Mouse (Mus musculus) myocyte (in vitro differentiated cells): ENCODE measurements around the gene B3gntl1.
A peak's percentile ranks its signal among the peaks of the same experiment; 100 is the strongest.

Experiments
- MAX ChIP-seq: IDR thresholded peaks from one replicate; pipeline ENCODE4 v1.6.1; 2011; ENCODE audit warnings: low read depth, mild to moderate bottlenecking, control low read depth
- MYOD1 ChIP-seq, 3 experiments: IDR thresholded peaks; one replicate each; pipeline ENCODE4 v1.6.1; 2011; ENCODE audit warnings: control low read depth in 2 of 3, low read depth in 2 of 3, mild to moderate bottlenecking in 2 of 3, moderate library complexity in 1 of 3; ENCODE audit not compliant: insufficient read length in 2 of 3, control insufficient read depth in 1 of 3
- POLR2A ChIP-seq: IDR thresholded peaks from one replicate; pipeline ENCODE4 v1.6.1; 2011; ENCODE audit warnings: low read depth, mild to moderate bottlenecking, control low read depth, moderate library complexity; ENCODE audit not compliant: insufficient read length
- POLR2AphosphoS2 ChIP-seq: IDR thresholded peaks from one replicate; pipeline ENCODE4 v1.6.1; 2011; ENCODE audit warnings: low read depth, control low read depth; ENCODE audit not compliant: insufficient read length
- TCF12 ChIP-seq: IDR thresholded peaks from one replicate; pipeline ENCODE4 v1.6.1; 2011; ENCODE audit warnings: mild to moderate bottlenecking, control low read depth; ENCODE audit not compliant: poor library complexity, insufficient read depth, severe bottlenecking
- USF1 ChIP-seq: IDR thresholded peaks from one replicate; pipeline ENCODE4 v1.6.1; 2011; ENCODE audit warnings: low read depth, mild to moderate bottlenecking, control low read depth, moderate library complexity

GRCm38 (mm10) chr11:121679581-121679980 lies 6.6 kb upstream of the B3gntl1 start:
- TF ChIP-seq POLR2AphosphoS2 (no peak), POLR2A (no peak), MAX (no peak), MYOD1 (IDR thresholded peaks at IDR 0.05; ENCODE audit: control insufficient read depth in 1 of 3, insufficient read length in 2 of 3, low read depth in 2 of 3) (peak in 1 of 3 experiments; percentile 29), TCF12 (no peak), USF1 (no peak)
